Mouse (Mus musculus) left cerebral cortex, postnatal 10 days (tissue): Measurements from ENCODE around the gene Pld6. TPM values are rescaled to one million over a fixed set of nuclear protein-coding genes. Genes with fewer than 3 reads are reported as not detected.
A peak's percentile ranks its signal among the peaks of the same experiment; 100 is the strongest.
"Not testable (repeated sequence)": the region's sequence is repeated elsewhere in the genome, so short reads cannot be mapped to it uniquely, and the experiment has no call there.

ENCODE experiments used
- DNase-seq, 2 experiments: peaks; one replicate each; pipeline ENCODE4 v3.0.0; 2021 to 2022; ENCODE audit warnings: low spot score in 2 of 2, mixed read lengths in 1 of 2; ENCODE audit errors: extremely low spot score in 1 of 2
- intact Hi-C: fragments of 180-260 bp; cut with DNase I; formaldehyde crosslinking; loops from one replicate; pipeline ENCODE4 v1.15.1; 2025
- total RNA-seq, 2 experiments: library from RNA; stranded (reverse); gene quantifications; 2 replicates each; pipeline ENCODE4 v1.2.3; 2021

The Pld6 gene
- total RNA-seq, 2 experiments from 2014 or later: 1.2 TPM

GRCm38 (mm10) chr11:59759178-59759577 lies 28.3 kb downstream of the Pld6 start:
- peak; percentile 24 to 69 for DNase-seq
- intact Hi-C loops: no loop called here

GRCm38 (mm10) chr11:59758191-59758985 lies 29.1 kb downstream of the Pld6 start:
- intact Hi-C loops: no loop called here
- no peak for DNase-seq

GRCm38 (mm10) chr11:59756351-59756750 lies 31.1 kb downstream of the Pld6 start:
- DNase-seq: no peak
- intact Hi-C loops: no loop called here

GRCm38 (mm10) chr11:59754504-59754903 lies 32.9 kb downstream of the Pld6 start:
- intact Hi-C loops: no loop called here
- no peak for DNase-seq

- intact Hi-C loops: loop anchor here (10.0 kb wide), 1 partner anchor 224 kb away; the partner anchor contains the start of gene Zkscan17
- no peak for DNase-seq
These were observed 38.4 kb downstream of the Pld6 start for GRCm38 (mm10) chr11:59749050-59749449.

GRCm38 (mm10) chr11:59746614-59747013 lies 40.8 kb downstream of the Pld6 start:
- intact Hi-C loops: loop anchor here (2.0 to 10.0 kb wide), 2 partner anchors 120 to 222 kb away; partner anchors contain the start of gene Zkscan17
- peak; percentile 49 to 70 for DNase-seq

- intact Hi-C loops: loop anchor here (2.0 to 10.0 kb wide), 2 partner anchors 119 to 221 kb away; partner anchors contain the start of gene Zkscan17
- DNase-seq: no peak
These were observed 41.6 kb downstream of the Pld6 start for GRCm38 (mm10) chr11:59745851-59746250.

DNA sequence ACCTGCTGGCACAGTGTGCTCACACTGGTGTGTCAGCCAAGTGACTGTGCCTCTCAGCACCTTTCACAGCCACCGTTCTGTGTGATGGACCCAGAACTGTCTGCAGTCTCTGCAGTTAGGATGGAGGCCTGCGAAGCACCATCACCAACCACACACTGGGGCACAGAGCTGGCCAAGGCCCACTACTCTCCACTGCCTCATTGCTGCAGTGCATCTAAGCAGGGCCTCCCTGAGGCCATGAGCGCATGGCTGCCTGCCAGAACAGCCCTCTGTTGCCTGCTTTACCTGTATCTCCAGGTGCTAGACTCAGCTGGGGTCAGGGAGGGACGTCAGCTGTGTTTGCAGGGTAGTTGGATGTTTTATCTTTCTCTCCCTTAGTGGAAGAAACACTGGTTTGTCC lies 43.1 kb downstream of the Pld6 start:
- peak in 1 of 2 experiments; percentile 30 for DNase-seq
- intact Hi-C loops: loop anchor here (10.0 kb wide), 1 partner anchor 220 kb away; the partner anchor contains the start of gene Zkscan17

- intact Hi-C loops: loop anchor here (10.0 kb wide), 1 partner anchor 219 kb away; the partner anchor contains the start of gene Zkscan17
- DNase-seq: no peak
These were observed 43.7 kb downstream of the Pld6 start for GRCm38 (mm10) chr11:59743712-59744111.

DNA sequence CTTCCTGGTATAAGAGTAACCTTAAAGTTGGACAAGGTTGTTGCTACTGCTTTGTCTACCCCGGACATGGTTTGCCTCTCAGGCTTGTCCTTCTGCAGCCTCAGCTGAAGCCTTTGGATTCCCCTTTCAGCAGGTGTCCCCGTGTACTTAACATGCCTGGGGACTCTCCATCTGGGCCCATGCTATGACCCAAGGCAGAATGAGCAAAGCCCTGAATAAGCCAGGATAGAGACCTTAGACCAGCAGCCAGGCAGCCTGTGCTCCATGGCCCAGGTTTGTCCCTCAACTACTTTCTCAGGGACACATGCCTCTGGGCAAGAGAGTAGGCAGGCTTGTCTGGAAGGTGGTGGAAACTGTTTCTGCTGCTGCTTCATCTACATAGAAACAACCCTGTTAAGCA lies 44.1 kb downstream of the Pld6 start:
- intact Hi-C loops: loop anchor here (10.0 kb wide), 1 partner anchor 219 kb away; the partner anchor contains the start of gene Zkscan17
- no peak for DNase-seq

DNA sequence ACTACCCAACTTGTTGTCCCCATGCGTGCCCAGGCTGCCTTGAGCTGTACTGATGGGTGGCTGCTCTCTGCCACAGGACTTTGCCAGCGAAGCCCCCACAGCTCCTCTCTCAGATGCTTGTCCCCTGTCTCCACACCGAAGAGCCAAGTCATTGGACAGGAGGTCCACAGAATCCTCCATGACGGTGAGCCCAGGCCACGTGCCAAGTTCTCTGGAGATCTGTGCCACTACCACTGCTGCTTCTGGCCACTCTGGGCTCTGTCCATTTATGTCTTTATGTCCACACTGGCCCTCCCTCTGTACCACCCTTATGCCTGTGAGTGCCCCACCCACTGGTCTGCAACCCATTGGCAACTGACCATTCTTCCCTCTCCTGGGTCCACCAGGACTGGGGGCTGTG lies 45.5 kb downstream of the Pld6 start:
- DNase-seq: no peak
- intact Hi-C loops: loop anchor here (10.0 kb wide), 1 partner anchor 217 kb away; the partner anchor contains the start of gene Zkscan17

- intact Hi-C loops: loop anchor here (10.0 kb wide), 1 partner anchor 215 kb away; the partner anchor contains the start of gene Zkscan17
- no peak for DNase-seq
These were observed 47.4 kb downstream of the Pld6 start for GRCm38 (mm10) chr11:59739996-59740395.

- intact Hi-C loops: no loop called here
- peak in 1 of 2 experiments; percentile 27 for DNase-seq
These were observed 50.2 kb downstream of the Pld6 start for GRCm38 (mm10) chr11:59737250-59737649.

DNA sequence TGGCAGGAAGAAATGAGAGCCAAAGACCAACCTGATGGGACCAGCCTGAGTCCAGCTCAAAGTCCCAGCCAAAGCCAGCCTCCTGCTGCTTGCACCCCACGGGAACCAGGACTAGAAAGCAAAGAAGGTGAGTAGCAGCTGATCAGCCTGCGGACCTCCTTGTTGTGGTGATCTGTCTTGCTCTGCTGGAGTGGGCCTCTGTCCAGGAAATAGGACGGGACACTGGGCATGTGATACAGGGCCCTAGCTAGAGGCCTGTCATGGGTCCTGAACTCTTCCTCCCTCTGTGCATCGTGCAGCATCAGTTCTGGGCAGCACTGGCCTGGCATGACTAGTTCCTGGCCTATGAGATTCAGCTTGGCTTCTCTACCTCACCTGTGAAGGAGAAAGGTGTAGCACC lies 51.5 kb downstream of the Pld6 start:
- intact Hi-C loops: not testable (repeated sequence)

GRCm38 (mm10) chr11:59734335-59734734 lies 53.1 kb downstream of the Pld6 start:
- no peak for DNase-seq
- intact Hi-C loops: loop anchor here (5.0 kb wide), 1 partner anchor 72 kb away; the partner anchor contains the start of gene Mprip

More for the DNA sequence above, 51.5 kb downstream of the Pld6 start:
- not testable (repeated sequence) for DNase-seq

Other genes starting within 250 kb of the Pld6 start
- 1 to 10 TPM in 1 of 2 experiments, under 1 TPM in 1; 0.79 to 1.5 TPM for gene Nlrp3, start 246.1 kb downstream of the Pld6 start, total RNA-seq
- not detected for gene Olfr222, start 211.4 kb downstream of the Pld6 start, total RNA-seq
- not detected for gene Olfr223, start 194.4 kb downstream of the Pld6 start, total RNA-seq
- 100 to 1,000 TPM; 239 to 247 TPM for gene Mprip, start 126.3 kb downstream of the Pld6 start, total RNA-seq
- 10 to 100 TPM; 34.5 to 35.6 TPM for gene Flcn, start 22.4 kb upstream of the Pld6 start, total RNA-seq
- 10 to 100 TPM; 51.8 to 54.3 TPM for gene Nt5m, start 51.8 kb upstream of the Pld6 start, total RNA-seq
- 10 to 100 TPM; 76.4 to 81.7 TPM for gene Cops3, start 52.2 kb upstream of the Pld6 start, total RNA-seq
- gene Med9, start 160.6 kb upstream of the Pld6 start, total RNA-seq: 10 to 100 TPM; 29.3 to 29.9 TPM
- gene Rasd1, start 177.3 kb upstream of the Pld6 start, total RNA-seq: 1 to 10 TPM; 2.4 to 4.6 TPM